Mouse (Mus musculus) liver, embryonic 14.5 days (tissue): ENCODE measurements at regions not wholly inside any gene's neighbourhood (a gene's known extent, or its start where the extent isn't known, plus 50 kb on each side); places are given as distances from the start of the nearest gene placed in this dataset.

ENCODE experiments used
- CTCF ChIP-seq: IDR thresholded peaks from 2 replicates; pipeline ENCODE4 v1.5.1; 2016; ENCODE audit warnings: antibody characterized with exemption, low read depth, control low read depth
- EP300 ChIP-seq: IDR thresholded peaks from 2 replicates; pipeline ENCODE4 v1.6.1; 2016; ENCODE audit warnings: antibody characterized with exemption, low read depth

- TF ChIP-seq CTCF (no peak), EP300 (no peak)
These were observed 134.6 kb upstream of the Mdm1 start for GRCm38 (mm10) chr10:118006827-118007550.
